19 mouse cellular contexts compared by ENCODE assay signal in the genomic region with DNA sequence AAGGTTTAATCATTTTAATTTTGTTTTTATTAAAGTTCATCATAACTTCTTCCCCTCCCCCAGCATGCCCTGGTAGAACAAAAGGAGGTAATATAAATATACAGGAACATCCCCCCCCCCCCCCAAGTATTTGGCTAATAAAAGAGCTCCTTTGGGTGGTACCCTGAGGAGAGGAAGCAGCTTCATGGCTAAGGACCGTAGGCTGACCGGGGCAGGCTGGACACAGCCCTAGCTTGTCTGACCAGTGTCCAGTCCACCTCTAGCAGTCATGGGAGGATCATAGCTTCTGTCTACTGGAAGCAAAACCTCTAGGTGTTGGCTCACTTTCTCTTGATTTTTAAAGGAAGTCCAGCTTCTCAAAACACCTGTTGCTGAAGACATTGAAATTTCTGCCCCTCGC.
"Had no signal": no experiment of that assay in that cellular context is flagged by ENCODE, and none has a peak within 500 bp of the region (broad histone marks: within the 10 kb centered on the region; RNA-seq: fewer than 3 reads in every experiment).

No protein-coding gene starts in this region.

- H3K9me3 ChIP-seq: kidney, embryonic 15.5 days; liver, embryonic 13.5 days; lung, embryonic 15.5 days; midbrain, embryonic 12.5 days; midbrain, embryonic 15.5 days; neural tube, embryonic 12.5 days; neural tube, embryonic 15.5 days; stomach, embryonic 15.5 days had no signal

- H3K9ac ChIP-seq: kidney, embryonic 15.5 days; liver, embryonic 13.5 days; lung, embryonic 15.5 days; midbrain, embryonic 12.5 days; midbrain, embryonic 15.5 days; neural tube, embryonic 12.5 days; neural tube, embryonic 15.5 days; stomach, embryonic 15.5 days had no signal

- H3K4me3 ChIP-seq: kidney, embryonic 15.5 days; left cerebral cortex, adult 2 months; liver, embryonic 13.5 days; lung, embryonic 15.5 days; midbrain, embryonic 12.5 days; midbrain, embryonic 15.5 days; neural tube, embryonic 12.5 days; neural tube, embryonic 15.5 days; stomach, embryonic 15.5 days had no signal

- DNase-seq: kidney, adult 18-20 months; kidney, postnatal 10 days; kidney, postnatal 36 days; layer of hippocampus, postnatal 36 days; liver, embryonic 13.5 days; retina, postnatal 1 day; right cerebral cortex, postnatal 25 days; spleen, adult 18-20 months; thymus, postnatal 25 days had no signal

- H3K4me2 ChIP-seq: kidney, embryonic 15.5 days; liver, embryonic 13.5 days; lung, embryonic 15.5 days; midbrain, embryonic 12.5 days; midbrain, embryonic 15.5 days; neural tube, embryonic 12.5 days; neural tube, embryonic 15.5 days; stomach, embryonic 15.5 days had no signal

- H3K27ac ChIP-seq: kidney, embryonic 15.5 days; left cerebral cortex, adult 2 months; liver, embryonic 13.5 days; macrophage; midbrain, embryonic 12.5 days; midbrain, embryonic 15.5 days; neural tube, embryonic 12.5 days; neural tube, embryonic 15.5 days; stomach, embryonic 15.5 days had no signal

- H3K36me3 ChIP-seq: liver, embryonic 13.5 days; neural tube, embryonic 15.5 days had no signal

- H3K27me3 ChIP-seq: kidney, embryonic 15.5 days; liver, embryonic 13.5 days; lung, embryonic 15.5 days; midbrain, embryonic 12.5 days; midbrain, embryonic 15.5 days; neural tube, embryonic 12.5 days; neural tube, embryonic 15.5 days; stomach, embryonic 15.5 days had no signal

- H3K4me1 ChIP-seq: neural tube, embryonic 15.5 days had no signal

- ATAC-seq: intestine, embryonic 16.5 days; midbrain, embryonic 15.5 days had no signal
